Mouse (Mus musculus) urinary bladder, adult 18-20 months (tissue): ENCODE measurements around the gene Ros1.

ENCODE experiments used
- DNase-seq, 2 experiments: peaks; one replicate each; pipeline ENCODE4 v3.0.0; 2022; ENCODE audit warnings: low spot score in 2 of 2, mixed read lengths in 2 of 2

Gene Ros1

GRCm38 (mm10) chr10:52194957-52195852 lies at the start of gene Ros1:
Ros1 (minus strand) TSS chr10:52195244.
- DNase-seq = no peak

- no peak for DNase-seq
Measured at GRCm38 (mm10) chr10:52242680-52243323, 47.8 kb upstream of the Ros1 start.

- no peak for DNase-seq
Measured at GRCm38 (mm10) chr10:52242015-52242414, 47.0 kb upstream of the Ros1 start.

- DNase-seq = no peak
Measured at GRCm38 (mm10) chr10:52235461-52235860, 40.4 kb upstream of the Ros1 start.

GRCm38 (mm10) chr10:52234654-52234981 lies 39.6 kb upstream of the Ros1 start:
- DNase-seq = no peak

- DNase-seq = peak; percentile 4 to 48
Measured at GRCm38 (mm10) chr10:52233969-52234653, 39.1 kb upstream of the Ros1 start.

- peak; percentile 22 to 51 for DNase-seq
Measured at GRCm38 (mm10) chr10:52233301-52233968, 38.4 kb upstream of the Ros1 start, which contains the start of gene Dcbld1. Dcbld1 (plus strand) TSS chr10:52233619.

- DNase-seq = peak in 1 of 2 experiments; percentile 12
Measured at GRCm38 (mm10) chr10:52232196-52233176, 37.4 kb upstream of the Ros1 start.

- no peak for DNase-seq
Measured at GRCm38 (mm10) chr10:52219600-52219999, 24.6 kb upstream of the Ros1 start.

- no peak for DNase-seq
Measured at GRCm38 (mm10) chr10:52217564-52217934, 22.5 kb upstream of the Ros1 start.

GRCm38 (mm10) chr10:52216797-52217563 lies 21.9 kb upstream of the Ros1 start:
- DNase-seq = peak; percentile 47 to 56

- no peak for DNase-seq
Measured at GRCm38 (mm10) chr10:52215267-52215818, 20.3 kb upstream of the Ros1 start.

GRCm38 (mm10) chr10:52204006-52204405 lies 9.0 kb upstream of the Ros1 start:
- DNase-seq = no peak

- DNase-seq = no peak
Measured at GRCm38 (mm10) chr10:52185900-52186299, 9.1 kb downstream of the Ros1 start.

- no peak for DNase-seq
Measured at GRCm38 (mm10) chr10:52182878-52183277, 12.2 kb downstream of the Ros1 start.

GRCm38 (mm10) chr10:52174376-52174775 lies 20.7 kb downstream of the Ros1 start:
- DNase-seq = no peak

GRCm38 (mm10) chr10:52170489-52170888 lies 24.6 kb downstream of the Ros1 start:
- DNase-seq = no peak

GRCm38 (mm10) chr10:52169841-52170240 lies 25.2 kb downstream of the Ros1 start:
- DNase-seq = no peak

- no peak for DNase-seq
Measured at GRCm38 (mm10) chr10:52165376-52165775, 29.7 kb downstream of the Ros1 start.

GRCm38 (mm10) chr10:52160604-52161003 lies 34.4 kb downstream of the Ros1 start:
- no peak for DNase-seq
